Mouse (Mus musculus) adrenal gland, postnatal 25 days (tissue): ENCODE measurements around the gene Cuedc1. TPM values are rescaled to one million over a fixed set of nuclear protein-coding genes. Genes with fewer than 3 reads are reported as not detected.
"Not testable (repeated sequence)": the region's sequence is repeated elsewhere in the genome, so short reads cannot be mapped to it uniquely, and the experiment has no call there.

Experiments
- DNase-seq: peaks from one replicate; pipeline ENCODE4 v3.0.0; 2021; ENCODE audit warnings: mixed read lengths
- total RNA-seq: library from RNA; stranded (reverse); gene quantifications from 2 replicates; pipeline ENCODE4 v1.2.3, GENCODE M21; 2021

Cuedc1 gene
- total RNA-seq, 1 experiment from 2014 or later = 68.6 TPM

DNA sequence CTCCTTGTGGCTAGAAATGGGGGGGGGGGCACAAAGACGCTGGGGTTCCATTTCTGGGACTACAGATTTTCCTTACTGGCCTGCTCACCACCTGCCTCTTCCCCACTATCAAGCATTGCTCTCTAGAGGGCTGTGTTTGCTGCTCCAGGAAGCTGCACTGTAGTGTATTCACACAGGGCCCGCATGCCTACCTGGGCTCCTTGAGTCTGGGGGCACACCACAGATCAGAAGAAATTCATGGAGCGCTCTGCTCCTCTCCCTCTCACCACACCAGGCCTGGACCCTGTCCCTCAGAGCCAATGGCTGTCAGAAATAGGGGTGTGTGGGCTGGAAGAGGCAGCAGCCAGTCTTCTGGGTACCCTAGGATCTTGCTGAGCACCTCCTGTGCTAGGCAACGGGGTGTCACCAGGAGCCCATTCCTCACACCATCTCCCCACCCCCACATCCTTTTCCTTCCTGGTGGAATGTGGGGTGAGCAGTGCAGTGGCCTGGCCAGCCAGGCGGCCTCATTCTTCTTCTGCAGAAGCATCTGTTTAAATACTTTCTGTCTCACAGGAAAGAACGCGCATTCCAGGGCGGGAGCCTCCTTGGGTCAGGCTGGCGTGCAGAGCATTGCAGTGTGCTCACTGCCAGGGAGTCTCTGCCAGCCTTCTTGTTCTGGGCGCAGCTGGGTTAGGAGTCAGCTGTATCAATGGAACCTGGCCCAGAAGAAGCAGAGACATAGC is 74.9 kb downstream of the Cuedc1 start:
- peak; percentile 65 for DNase-seq

DNA sequence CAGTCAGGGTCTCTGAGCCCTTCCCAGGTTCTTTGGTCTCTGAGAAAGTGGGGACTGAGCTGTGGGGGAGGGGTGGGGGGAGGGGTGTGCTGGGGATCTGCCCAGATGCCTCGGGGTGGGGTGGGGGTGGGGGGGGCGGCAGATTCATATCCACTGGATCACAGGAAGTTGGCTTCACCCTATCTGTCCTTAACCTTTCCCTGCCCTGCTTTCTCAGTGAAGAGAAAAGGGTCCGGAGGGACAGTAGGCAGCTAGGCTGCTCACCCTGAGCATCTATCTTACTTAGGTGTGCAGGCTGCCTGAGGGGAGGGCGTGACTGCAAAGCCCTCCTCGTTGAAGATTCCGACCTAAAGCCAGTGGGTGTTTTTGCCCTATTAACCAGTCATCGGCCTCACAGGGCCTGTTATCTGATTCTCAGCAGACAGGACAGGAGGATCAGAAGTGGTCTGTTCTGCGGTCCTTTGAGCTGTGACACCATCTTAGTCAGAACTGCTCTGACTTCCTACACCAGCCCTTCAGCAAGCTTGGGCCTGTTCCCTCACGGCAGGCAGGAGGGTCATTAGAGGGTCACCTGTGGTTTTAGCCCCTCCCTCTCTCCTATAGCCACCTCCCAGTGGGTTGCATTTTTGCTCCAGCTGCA is 75.6 kb downstream of the Cuedc1 start:
- no peak for DNase-seq

DNA sequence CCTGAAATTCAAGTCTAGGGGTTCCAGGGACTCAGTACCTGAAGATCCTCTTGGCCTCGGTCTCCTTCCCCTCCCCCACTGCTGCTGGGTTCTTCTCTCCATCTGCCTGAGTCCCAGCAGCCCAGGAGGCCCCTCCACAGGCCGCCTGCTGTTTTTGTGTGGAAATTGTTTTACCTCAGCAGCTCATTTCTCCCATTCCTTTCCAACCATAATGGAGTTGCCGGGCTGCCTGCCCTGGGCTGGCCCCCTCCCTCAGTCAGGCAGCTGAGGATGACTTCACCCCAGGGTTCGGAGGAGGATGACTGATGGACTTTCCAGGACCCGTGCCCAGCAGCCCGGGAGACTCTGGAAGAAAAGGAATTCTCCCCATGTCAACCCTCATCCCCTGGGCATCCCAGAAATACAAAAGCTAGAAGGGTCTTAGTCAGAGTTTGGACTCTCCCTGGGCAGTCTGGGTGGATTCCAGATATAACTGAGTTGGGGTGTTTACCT is 82.7 kb downstream of the Cuedc1 start:
- no peak for DNase-seq

DNA sequence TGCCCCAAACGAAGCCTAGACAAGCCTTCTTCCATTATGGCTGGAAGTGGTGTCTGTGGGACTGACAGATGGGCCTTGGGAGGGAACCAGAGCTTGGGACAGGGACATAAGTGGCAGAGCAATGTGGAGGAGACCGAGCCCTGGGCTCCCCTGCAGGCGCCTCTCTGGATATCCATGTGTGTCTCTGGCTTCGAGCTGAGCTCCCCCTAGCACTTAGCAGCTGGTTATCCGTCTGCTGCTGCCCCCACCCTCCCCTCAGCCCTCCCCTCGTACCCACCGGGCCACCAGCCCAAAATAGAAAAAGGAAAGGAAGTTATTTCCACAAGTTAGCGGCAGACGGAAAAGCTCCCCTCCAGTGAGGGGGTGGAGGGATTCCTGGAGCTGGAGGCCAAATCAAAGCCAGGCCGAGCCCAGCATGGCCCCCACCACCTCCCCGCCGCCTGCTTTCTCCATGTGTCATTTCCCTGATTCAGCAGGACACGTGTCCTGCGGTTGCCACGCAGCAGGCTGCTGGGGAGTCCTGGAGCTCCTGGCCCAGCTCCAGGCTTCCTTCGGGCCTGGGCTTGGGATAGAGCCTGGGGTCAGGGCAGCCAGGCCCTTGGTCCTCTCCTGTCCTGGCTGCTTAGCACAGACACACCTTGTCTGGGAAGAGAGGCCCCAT is 83.2 kb downstream of the Cuedc1 start:
- DNase-seq = peak; percentile 87

DNA sequence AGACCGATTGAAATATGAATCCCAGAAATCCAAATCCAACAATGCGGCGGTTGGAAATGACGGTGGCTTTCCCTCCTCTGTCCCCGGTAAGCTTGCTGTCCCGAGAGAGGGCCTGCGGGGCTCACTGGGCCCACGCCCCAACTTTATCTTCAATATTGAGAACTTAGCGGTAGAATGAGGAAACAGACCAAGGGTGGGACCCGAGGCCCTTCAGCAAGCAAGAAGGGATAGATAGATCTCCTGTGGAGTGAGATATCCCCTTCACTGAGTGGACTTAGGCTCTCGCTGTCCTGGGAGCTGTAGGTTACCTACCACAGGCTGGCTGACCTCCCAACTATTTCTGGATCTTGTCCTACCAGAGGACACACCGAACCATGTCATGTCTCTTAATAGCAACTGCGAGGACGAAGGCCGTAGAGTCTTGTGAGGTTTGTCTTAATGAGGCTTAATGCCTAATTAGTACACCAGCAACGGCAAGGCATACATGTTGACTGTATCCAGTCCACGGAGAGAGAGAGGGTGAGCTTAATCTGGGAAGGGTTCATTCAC is 86.8 kb downstream of the Cuedc1 start:
- no peak for DNase-seq

DNA sequence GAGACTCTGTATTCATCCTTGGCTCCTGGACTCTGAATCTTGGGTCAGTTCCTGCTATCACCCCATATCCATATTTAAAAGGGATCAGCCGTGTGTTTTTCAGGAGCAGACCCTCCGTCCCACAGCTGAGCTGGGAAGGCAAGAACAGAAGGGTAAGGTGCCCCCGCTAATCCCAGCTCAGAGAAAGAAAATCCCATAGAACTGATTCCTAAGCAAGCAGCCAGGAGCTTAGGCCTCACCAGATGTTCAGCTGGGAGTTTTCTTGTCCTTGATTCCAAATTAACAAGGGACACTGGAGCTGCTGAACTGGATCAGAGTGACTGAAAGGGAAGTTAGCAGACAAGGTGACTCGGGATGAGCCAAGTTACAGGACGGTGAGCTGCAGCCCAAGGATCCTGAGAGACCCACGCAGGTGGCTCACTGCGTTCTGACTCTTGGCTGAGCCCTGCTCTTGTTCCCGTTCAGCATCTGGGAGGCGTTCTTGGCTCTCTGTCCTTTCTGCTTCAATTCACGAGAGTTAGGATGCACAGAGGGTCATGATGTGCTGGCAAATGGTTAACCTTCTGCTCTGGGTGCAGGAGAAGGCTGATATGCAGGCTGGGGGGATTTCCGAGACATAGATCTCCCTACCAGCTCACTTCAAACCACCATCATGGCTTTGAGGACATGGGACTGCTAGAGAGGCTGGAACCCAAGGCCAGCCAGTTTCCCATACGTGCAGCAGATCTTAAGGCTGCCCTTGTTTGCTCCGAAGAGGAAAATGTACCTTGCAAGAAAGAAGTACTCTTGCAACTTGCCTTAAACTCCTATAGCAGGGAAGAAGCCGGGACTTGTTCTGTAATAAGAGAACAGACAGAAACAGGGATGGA is 88.5 kb downstream of the Cuedc1 start:
- DNase-seq = no peak

DNA sequence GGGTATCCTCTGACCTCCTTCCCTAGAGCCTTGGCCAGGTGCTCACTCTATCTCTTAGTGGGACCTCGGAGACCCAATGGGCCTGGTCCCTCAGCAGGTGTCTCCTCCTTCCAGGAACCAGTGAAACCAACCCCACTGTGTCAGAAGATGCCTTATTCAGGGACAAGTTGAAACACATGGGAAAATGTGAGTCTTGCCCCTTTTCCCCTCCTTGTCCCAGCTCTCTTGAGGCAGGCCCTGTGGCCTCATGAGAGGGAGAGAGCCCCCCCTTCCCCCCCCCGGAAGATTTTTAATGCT is 89.0 kb downstream of the Cuedc1 start:
- no peak for DNase-seq

DNA sequence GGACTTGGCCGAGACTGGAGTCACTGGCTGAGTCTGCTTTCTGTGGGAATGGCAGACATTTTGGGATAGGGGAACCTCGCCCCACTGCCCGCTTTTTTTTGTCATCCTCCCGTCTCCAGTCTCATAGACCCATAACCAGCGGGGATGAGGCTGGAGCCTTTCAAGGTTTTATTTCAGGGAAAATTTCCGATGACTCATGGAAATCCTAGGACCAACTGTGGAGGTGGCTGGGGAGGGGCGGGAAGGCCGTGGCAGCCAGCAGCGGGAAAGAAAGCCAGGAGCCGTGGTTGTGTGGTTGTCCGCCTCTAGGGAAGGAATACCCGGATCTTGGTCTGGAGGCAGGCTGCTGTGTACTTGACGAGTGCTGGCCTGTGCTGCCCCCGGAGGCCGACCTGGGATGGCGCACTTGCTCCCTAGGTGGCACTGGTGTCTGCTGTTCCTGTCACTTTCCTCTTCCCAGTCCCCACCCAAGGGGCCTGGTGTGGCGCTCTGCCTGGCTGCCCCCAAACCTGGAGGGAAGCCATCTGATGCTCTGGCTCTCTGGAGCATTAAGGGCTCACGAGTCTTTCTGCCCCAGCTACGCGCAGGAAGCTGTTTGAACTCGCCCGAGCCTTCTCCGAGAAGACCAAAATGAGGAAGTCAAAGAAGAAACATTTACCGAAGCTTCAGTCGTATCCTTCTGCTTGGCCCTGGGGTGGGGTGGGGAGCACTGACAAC is 89.7 kb downstream of the Cuedc1 start:
- peak; percentile 82 for DNase-seq

DNA sequence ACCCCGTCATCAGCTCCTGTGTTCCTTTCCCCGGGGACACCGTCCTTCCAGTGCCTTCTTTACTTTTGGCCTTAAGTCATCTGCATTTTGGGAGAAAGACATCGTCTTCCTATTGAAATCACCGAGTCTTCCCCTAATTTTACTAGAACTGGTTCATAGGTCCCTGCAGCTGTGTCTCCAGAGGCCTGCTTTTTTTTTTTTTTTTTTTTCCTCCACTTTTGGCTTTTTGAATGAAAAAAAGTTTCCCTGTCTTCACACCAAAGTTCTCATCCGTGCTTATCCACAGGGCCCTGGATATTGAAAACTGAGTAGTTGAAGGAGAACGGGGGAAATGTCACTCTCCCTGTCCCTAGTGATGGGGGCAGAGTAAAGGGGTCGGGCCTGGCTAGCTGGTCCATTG is 90.4 kb downstream of the Cuedc1 start:
- DNase-seq = no peak

DNA sequence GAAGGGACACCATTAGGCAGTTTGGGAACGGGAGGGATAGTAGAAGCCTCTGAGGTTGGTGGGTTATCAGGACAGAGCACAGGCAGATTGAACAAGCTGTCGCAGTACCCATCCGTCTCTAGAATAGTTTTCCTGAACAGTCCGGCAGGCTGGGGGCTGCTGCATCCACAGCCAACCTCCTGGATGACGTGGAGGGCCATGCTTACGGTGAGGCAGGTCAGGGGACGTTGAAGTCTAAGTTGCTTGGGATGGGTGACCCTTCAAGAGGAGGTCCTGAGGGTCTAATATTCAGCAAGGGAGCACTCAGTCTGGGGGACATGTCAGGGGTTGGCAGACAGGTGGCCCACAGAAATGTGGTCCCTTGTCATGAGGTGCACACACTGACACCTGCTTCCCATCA is 90.8 kb downstream of the Cuedc1 start:
- no peak for DNase-seq

DNA sequence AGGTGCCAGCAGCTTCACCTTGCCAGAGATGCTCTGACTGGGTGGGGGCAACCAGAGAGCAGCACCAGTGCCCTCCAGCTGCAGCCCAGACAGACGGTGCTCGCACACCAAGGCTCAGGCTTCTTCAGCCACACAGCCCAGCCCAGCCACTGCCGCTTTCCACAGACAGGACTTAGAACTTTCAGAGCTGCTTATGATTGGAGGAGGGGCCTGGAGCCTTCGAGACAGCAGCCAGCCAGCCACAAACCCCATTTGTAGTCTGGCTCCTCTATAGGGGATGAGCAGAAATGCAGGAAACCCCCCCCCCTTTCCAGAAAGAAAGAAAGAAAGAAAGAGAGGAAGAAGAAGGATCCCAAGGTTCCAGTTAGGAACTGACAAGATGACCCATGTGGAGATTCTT is 94.7 kb downstream of the Cuedc1 start:
- no peak for DNase-seq

DNA sequence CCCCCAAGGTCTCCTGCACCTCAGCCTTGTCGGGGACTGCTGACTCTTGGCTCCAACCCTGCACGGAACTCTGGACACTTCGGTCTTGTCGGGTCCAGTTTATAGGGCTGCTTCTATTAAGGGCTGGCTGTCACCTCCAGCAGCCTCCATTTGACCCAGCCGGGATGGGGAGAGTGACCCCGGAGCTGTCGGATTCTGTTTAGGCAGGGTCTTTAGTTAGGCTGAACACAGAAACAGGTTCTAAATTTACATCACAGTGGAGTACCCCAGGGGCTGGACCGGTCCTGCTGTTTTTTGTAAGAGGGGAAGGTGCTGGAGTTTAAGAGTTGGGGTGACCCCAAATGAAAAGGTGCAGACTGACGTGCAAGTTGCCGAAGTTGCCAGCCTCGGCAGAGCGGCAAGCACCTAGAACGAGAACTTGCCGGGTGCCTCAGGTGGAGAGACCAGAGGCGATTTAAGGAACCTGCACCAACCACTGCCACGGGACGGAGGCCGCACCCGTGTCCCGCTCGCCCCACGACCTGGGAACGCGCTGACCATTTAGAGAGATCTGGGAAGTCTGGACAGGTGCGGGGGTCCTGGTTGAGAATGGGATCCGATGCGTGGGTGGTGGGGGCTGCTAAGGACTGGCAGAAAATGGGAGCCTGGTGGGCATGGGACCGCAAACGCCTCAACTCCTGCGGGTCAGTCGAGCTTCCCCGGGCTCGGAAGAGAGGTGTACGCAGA is 95.4 kb downstream of the Cuedc1 start:
- DNase-seq = no peak

DNA sequence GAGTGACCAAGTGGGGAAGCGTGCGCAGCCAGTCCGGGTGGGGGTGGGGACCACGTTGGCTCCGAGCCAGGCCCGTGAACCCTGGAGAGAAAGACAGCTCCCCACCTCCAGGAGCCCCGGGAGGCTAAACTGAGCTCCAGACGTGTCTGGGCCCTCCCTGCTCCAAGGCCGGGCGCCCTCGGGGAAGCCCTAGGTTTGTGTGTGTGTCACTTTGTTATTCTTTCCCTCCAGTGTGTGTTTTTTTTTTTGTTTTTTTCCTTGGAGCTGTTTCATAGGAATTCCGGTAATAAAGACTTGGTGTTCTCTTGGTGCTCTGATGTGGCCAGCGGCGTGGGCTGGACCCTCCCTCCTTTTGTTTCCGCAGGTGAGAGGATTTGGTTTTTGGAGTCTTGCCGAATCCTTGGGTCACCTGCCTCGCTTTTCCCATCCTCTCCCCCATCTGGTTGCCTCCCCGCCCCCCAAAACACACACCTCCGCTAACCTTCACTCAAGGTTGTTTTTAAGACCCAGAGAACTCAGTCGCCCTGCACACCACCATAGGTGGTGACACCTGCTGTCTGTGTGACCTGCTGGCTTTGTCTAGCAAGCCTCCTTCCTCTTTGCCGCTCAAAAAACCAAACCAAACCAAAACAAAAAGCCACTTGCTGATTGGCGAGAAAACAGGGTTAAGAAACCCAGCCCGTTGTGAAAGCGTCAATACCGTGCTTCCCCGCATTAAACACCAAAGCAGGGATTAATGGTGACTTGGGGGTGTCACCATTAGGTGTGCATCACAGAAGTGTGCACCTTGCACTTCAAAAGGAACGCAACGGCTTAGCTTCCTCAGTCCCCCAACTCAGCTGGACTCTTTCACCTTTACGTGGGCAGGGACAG is 96.2 kb downstream of the Cuedc1 start:
- peak; percentile 51 for DNase-seq

DNA sequence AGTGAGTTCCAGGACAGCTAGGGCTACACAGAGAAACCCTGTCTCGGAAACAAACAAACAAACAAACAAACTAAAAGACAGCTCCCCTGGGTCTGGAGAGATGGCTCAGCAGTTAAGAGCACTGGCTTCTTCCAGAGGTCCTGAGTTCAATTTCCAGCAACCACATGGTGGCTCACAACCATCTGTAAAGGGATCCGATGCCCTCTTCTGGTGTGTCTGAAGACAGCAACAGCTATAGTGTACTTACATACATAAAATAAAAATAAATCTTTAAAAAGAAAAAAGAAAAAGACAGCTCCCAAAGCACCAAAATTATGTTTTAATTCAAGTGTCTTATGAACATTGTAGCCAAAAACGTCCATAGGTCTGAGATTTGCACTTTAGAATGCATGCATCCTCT is 97.8 kb downstream of the Cuedc1 start:
- not testable (repeated sequence) for DNase-seq

DNA sequence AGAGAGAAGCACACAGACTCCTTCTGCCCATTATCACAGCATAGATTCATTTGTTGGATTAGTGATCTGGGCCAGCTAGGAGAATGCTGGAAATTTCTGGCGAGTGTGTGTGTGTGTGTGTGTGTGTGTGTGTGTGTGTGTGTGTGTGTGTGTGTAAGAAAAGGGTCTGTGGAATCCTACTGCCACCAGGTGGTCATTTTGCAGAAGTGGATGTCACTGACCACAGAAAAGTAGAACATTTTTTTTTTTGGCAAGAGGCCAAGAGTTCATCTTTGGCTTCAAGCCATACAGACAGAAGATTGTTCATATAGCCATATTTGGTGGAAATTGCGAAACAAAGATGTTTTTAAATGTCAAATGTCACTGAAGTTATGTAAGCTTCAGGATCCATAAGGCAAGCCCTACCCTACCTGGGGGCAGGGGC is 99.3 kb downstream of the Cuedc1 start:
- DNase-seq = peak; percentile 43

DNA sequence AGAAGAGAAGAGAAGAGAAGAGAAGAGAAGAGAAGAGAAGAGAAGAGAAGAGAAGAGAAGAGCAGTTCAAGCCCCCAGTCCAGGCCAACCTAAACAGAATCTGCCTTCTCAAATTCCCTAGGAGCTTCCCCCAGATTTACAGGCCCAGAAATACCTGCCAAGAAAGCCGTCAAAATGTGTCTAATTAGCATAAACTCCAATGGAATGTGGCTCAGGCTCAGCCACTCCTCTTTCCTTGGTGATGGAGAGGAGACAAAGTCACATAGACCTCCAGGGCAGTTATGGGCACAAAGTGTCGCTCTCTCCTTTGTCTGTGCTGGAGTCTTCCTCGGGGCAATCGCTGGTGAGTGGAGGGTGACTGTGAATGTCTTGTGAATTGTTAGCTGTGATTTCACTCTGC is 100.4 kb downstream of the Cuedc1 start:
- DNase-seq = no peak

DNA sequence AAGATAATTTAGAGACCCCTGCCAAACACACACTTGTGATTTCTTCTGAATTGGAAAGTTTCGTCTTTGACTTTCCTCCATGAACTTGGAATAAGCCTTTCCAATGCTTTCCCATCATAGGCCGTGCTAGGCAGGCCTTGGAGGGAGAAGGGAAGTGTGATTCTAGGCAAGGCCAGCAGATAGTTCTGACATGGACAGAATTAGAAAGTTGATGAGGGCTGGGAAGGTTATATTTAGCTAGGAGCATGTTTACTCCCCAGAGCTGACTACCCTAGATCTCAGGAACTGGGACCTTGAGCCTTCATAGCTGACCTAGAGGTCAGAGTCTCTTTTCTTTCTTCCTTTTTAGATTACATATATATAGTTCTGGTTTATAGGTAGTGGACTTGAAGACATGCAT is 103.3 kb downstream of the Cuedc1 start:
- DNase-seq = no peak

DNA sequence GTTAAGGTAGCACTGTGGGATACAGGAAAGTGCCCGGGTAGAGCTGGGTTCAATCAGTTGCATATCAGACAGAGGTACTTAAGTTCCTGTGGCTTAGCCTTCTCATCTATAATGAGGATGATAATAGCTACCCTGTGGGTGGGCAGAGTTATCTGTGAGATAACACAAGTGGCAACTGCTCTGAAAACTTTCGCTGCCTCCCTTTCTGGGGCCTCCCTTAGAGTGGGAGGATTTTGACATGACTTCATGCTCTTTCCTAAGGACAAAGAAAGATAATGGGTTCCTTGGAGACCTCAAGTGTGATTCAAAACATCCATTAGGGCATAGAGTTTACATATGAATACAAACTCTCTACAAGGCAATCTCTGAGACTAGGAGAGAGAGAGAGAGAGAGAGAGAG is 104.2 kb downstream of the Cuedc1 start:
- DNase-seq = no peak

DNA sequence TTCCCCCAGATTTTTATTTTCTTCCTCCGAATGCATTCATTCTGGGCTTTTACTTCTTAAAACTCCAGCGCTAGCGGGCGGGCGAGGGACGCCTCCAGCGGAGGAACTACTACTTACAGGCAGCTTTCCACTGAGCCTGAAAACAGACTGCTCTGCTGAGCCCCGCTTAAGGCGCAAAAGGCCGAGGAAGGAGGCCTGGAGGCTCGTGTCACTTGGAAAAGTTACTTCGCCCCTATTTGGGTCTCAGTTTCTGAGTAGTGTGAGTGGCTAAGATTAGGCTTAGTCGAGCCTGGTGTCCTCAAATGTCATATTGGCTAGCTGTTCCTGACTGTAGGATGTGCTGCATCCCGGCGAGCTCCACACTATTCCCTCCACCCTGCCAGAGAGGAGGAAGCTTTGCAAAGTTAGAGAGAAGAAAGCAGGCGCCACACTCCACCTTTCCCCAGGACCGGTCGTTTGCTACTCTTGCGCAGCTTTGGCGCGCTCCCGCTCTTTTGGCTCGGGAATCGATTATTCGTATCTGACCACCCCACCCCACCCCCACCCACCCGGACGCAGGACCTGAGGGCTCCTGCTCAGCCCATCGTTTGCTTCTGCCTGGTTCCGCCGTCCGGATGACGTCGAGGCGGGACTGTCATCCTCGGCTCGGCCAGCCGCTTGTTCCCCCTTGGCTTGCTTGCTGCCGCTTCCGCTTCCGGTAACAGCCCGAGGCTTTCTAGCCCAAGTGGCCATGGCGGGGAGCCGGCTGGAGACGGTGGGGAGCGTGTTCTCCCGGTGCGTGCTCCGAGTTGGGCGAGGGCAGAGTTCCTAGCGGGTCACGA is 106.1 kb downstream of the Cuedc1 start, which contains the start of gene Mrps23:
Gene Mrps23, plus strand, starts transcription at position 677 of the 821 bp plus-strand sequence.
- peak; percentile 92 for DNase-seq
